Mouse (Mus musculus) CH12.LX (cell line): ENCODE measurements around the gene Gm11232. TPM values are rescaled to one million over a fixed set of nuclear protein-coding genes. Genes with fewer than 3 reads are reported as not detected.

Experiments
- DNase-seq: peaks from one replicate; pipeline ENCODE4 v3.0.0-alpha.2; 2013; ENCODE audit errors: extremely low read depth
- H3K27ac ChIP-seq: 2 replicates; pipeline ENCODE4 v1.5.1; 2012; ENCODE audit warnings: low read depth, mild to moderate bottlenecking, control low read depth, moderate library complexity; ENCODE audit not compliant: insufficient read depth
- H3K27me3 ChIP-seq: replicated peaks from 2 replicates; pipeline ENCODE3; 2012; ENCODE audit warnings: inconsistent platforms
- H3K36me3 ChIP-seq, 2 experiments: replicated peaks in 1 of 2; 2 replicates each; pipeline versions ENCODE3 to v1.6.1; 2012; ENCODE audit warnings: inconsistent platforms in 1 of 2, low read length in 1 of 2, mild to moderate bottlenecking in 1 of 2, mixed read lengths in 1 of 2, moderate library complexity in 1 of 2; ENCODE audit not compliant: control insufficient read depth in 1 of 2, insufficient read depth in 1 of 2
- H3K4me1 ChIP-seq, 2 experiments: 2 replicates each; pipeline ENCODE4 v1.6.1; 2012; ENCODE audit warnings: inconsistent platforms in 1 of 2, moderate library complexity in 1 of 2; ENCODE audit not compliant: insufficient read depth in 2 of 2, control insufficient read depth in 1 of 2
- H3K4me2 ChIP-seq: 2 replicates; pipeline ENCODE4 v1.6.1; 2012; ENCODE audit warnings: low read depth, mild to moderate bottlenecking, control low read depth; ENCODE audit not compliant: poor library complexity, insufficient read depth, severe bottlenecking
- H3K4me3 ChIP-seq, 3 experiments: fragments of 150-350 bp in 1 of 3; sonication (generic) in 1 of 3; replicated peaks in 1 of 3; 2 replicates each; pipeline versions ENCODE3 to v1.5.1; 2011 to 2012; ENCODE audit warnings: low read depth in 2 of 3, low read length in 2 of 3, mild to moderate bottlenecking in 2 of 3, moderate library complexity in 2 of 3, control low read depth in 1 of 3, improper control_type of control experiment in 1 of 3, inconsistent platforms in 1 of 3, mixed read lengths in 1 of 3; ENCODE audit not compliant: poor library complexity in 1 of 3
- H3K79me2 ChIP-seq: replicated peaks from 2 replicates; pipeline ENCODE4 v1.6.1; 2012; ENCODE audit warnings: mild to moderate bottlenecking, moderate library complexity; ENCODE audit not compliant: control insufficient read depth, poor library complexity, insufficient read depth, severe bottlenecking; ENCODE audit errors: extremely low read depth
- H3K9ac ChIP-seq: 2 replicates; pipeline ENCODE4 v1.6.1; 2012; ENCODE audit warnings: low read depth, mild to moderate bottlenecking, control low read depth, moderate library complexity; ENCODE audit not compliant: insufficient read depth
- H3K9me3 ChIP-seq: replicated peaks from 2 replicates; pipeline ENCODE3; 2012; ENCODE audit warnings: low read length, inconsistent platforms, mixed read lengths
- BHLHE40 ChIP-seq: IDR thresholded peaks from 2 replicates; pipeline ENCODE4 v1.6.1; 2011; ENCODE audit warnings: mild to moderate bottlenecking, low read depth, low read length, improper control_type of control experiment
- CHD1 ChIP-seq: IDR thresholded peaks from 2 replicates; pipeline ENCODE4 v1.6.1; 2012; ENCODE audit warnings: low read depth, low read length, improper control_type of control experiment, inconsistent platforms
- CTCF ChIP-seq, 2 experiments: IDR thresholded peaks in 1 of 2; conservative IDR thresholded peaks in 1 of 2; 2 replicates each; pipeline ENCODE4 v1.5.1; 2011 to 2012; ENCODE audit warnings: low read depth in 2 of 2, low read length in 2 of 2, improper control_type of control experiment in 1 of 2, inconsistent platforms in 1 of 2, mild to moderate bottlenecking in 1 of 2, moderate library complexity in 1 of 2
- E2F4 ChIP-seq: IDR thresholded peaks from 2 replicates; pipeline ENCODE4 v1.6.1; 2011; ENCODE audit warnings: low read depth, low read length, improper control_type of control experiment; ENCODE audit not compliant: insufficient replicate concordance
- EP300 ChIP-seq: IDR thresholded peaks from 2 replicates; pipeline ENCODE4 v1.6.1; 2011; ENCODE audit warnings: low read length, improper control_type of control experiment
- HCFC1 ChIP-seq: IDR thresholded peaks from 2 replicates; pipeline ENCODE4 v1.6.1; 2012; ENCODE audit warnings: low read depth, mild to moderate bottlenecking, inconsistent platforms, low read length, improper control_type of control experiment
- IRF4 ChIP-seq: IDR thresholded peaks from 2 replicates; pipeline ENCODE4 v1.6.1; 2014; ENCODE audit warnings: low read depth, mild to moderate bottlenecking, inconsistent platforms, low read length, improper control_type of control experiment
- JUN ChIP-seq: IDR thresholded peaks from 2 replicates; pipeline ENCODE4 v1.6.1; 2011; ENCODE audit warnings: low read depth, mild to moderate bottlenecking, low read length, improper control_type of control experiment, moderate library complexity; ENCODE audit not compliant: insufficient read depth
- JUND ChIP-seq: conservative IDR thresholded peaks from 2 replicates; pipeline ENCODE4 v1.6.1; 2011; ENCODE audit warnings: low read depth, low read length, improper control_type of control experiment
- MAFK ChIP-seq: IDR thresholded peaks from 2 replicates; pipeline ENCODE4 v1.6.1; 2011; ENCODE audit warnings: low read length, improper control_type of control experiment; ENCODE audit not compliant: insufficient replicate concordance
- MAX ChIP-seq: IDR thresholded peaks from 2 replicates; pipeline ENCODE4 v1.6.1; 2011; ENCODE audit warnings: low read length, improper control_type of control experiment
- MAZ ChIP-seq: IDR thresholded peaks from 2 replicates; pipeline ENCODE4 v1.6.1; 2012; ENCODE audit warnings: low read depth, mild to moderate bottlenecking, inconsistent platforms, low read length, improper control_type of control experiment, moderate library complexity
- MXI1 ChIP-seq: IDR thresholded peaks from 2 replicates; pipeline ENCODE4 v1.6.1; 2011; ENCODE audit warnings: mild to moderate bottlenecking, low read depth, low read length, improper control_type of control experiment
- MYC ChIP-seq: IDR thresholded peaks from 2 replicates; pipeline ENCODE4 v1.6.1; 2011; ENCODE audit warnings: low read depth, mild to moderate bottlenecking, improper control_type of control experiment, low read length
- NELFE ChIP-seq: IDR thresholded peaks from 2 replicates; pipeline ENCODE4 v1.6.1; 2011; ENCODE audit warnings: low read depth, low read length, improper control_type of control experiment
- NRF1 ChIP-seq: IDR thresholded peaks from 2 replicates; pipeline ENCODE4 v1.6.1; 2014; ENCODE audit warnings: low read depth, mild to moderate bottlenecking, inconsistent platforms, low read length, improper control_type of control experiment, moderate library complexity
- POLR2A ChIP-seq: IDR thresholded peaks from 2 replicates; pipeline ENCODE4 v1.6.1; 2011; ENCODE audit warnings: low read depth, mild to moderate bottlenecking, improper control_type of control experiment, low read length
- RAD21 ChIP-seq: IDR thresholded peaks from 2 replicates; pipeline ENCODE4 v1.6.1; 2011; ENCODE audit warnings: low read depth, mild to moderate bottlenecking, low read length, improper control_type of control experiment, moderate library complexity
- TBP ChIP-seq: conservative IDR thresholded peaks from 2 replicates; pipeline ENCODE4 v1.6.1; 2011; ENCODE audit warnings: low read depth, low read length, improper control_type of control experiment
- TCF12 ChIP-seq: IDR thresholded peaks from 2 replicates; pipeline ENCODE4 v1.6.1; 2014; ENCODE audit warnings: low read depth, mild to moderate bottlenecking, inconsistent platforms, low read length, improper control_type of control experiment
- ZC3H11A ChIP-seq: IDR thresholded peaks from 2 replicates; pipeline ENCODE4 v1.6.1; 2012; ENCODE audit warnings: low read depth, mild to moderate bottlenecking, inconsistent platforms, low read length, improper control_type of control experiment
- ZNF384 ChIP-seq: IDR thresholded peaks from 2 replicates; pipeline ENCODE4 v1.6.1; 2012; ENCODE audit warnings: low read depth, low read length, improper control_type of control experiment, inconsistent platforms
- dilution Hi-C: fragments of 300-500 bp; cut with MboI; formaldehyde crosslinking; loops from 2 replicates; pipeline ENCODE4 v1.14.3; 2020; ENCODE audit warnings: low sequenced_read_pairs; ENCODE audit not compliant: extremely low pct_unique_long_range_greater_than_20kb, extremely low pct_ligation_motif_present
- in situ Hi-C: fragments of 300-500 bp; cut with MboI; formaldehyde crosslinking; loops from 3 replicates; pipeline ENCODE4 v1.14.3; 2019; ENCODE audit warnings: low sequenced_read_pairs, low pct_ligation_motif_present, low pct_unique_long_range_greater_than_20kb, mixed read lengths
- polyA plus RNA-seq: library from polyadenylated mRNA; unstranded; fragments of >175 nt; gene quantifications from 2 replicates; pipeline ENCODE4 v1.2.1, GENCODE M21; 2012; ENCODE audit warnings: low read depth; ENCODE audit not compliant: insufficient read length
- total RNA-seq, 2 experiments: library from RNA; depleted of rRNA; stranded (reverse); fragments of 300-350 nt in 1 of 2; fragments of >200 nt in 1 of 2; gene quantifications; 2 replicates each; pipeline ENCODE4 v1.2.3; 2012 to 2014

Gene Gm11232
- total RNA-seq (2012; rRNA removed) (not detected in 2 replicates), total RNA-seq (2014; rRNA removed) (not detected in 2 replicates), polyA plus RNA-seq (not detected in 2 replicates)

- Histone ChIP-seq H3K4me3 (no peak within 1 kb of the TSS), H3K9me3 (peaks cover 46% of the 10 kb centered on the region), H3K4me1 (no peaks in the 10 kb centered on the region), H3K79me2 (0 out of 2 replicates have a peak, but pooled peaks cover 3% of the 10 kb centered on the region), H3K9ac (no peak within 1 kb of the TSS), H3K27ac (no peak within 1 kb of the TSS), H3K27me3 (no peaks in the 10 kb centered on the region), H3K36me3 (no peaks in the 10 kb centered on the region), H3K4me2 (no peak within 1 kb of the TSS)
- dilution Hi-C loops = no loop called here
- TF ChIP-seq BHLHE40 (no peak), TBP (no peak), MAX (no peak), RAD21 (no peak), NELFE (no peak), CTCF (conservative IDR thresholded peaks at IDR 0.05 in 1 of 2, IDR thresholded peaks at IDR 0.05 in 1 of 2; ENCODE audit: low read depth in 2 of 2, low read length in 2 of 2) (no peak), CHD1 (no peak), ZNF384 (no peak), POLR2A (no peak)
- no peak for DNase-seq
- in situ Hi-C loops = no loop called here
These were observed at the start of gene Gm11232 for GRCm38 (mm10) chr4:71757865-71758264. Gene Gm11232 (minus strand): TSS chr4:71757965.

- H3K79me2 ChIP-seq = no peaks in the 10 kb centered on the region
- no peak overlapping the region for H3K4me2 ChIP-seq
- no peaks in the 10 kb centered on the region for H3K27me3 ChIP-seq
- TF ChIP-seq TBP = no peak
- TF ChIP-seq TCF12 = no peak
- TF ChIP-seq EP300 = no peak
- TF ChIP-seq JUN = no peak
- TF ChIP-seq E2F4 = no peak
- TF ChIP-seq MXI1 = no peak
- no peak for TF ChIP-seq MAZ
- no peak for TF ChIP-seq HCFC1
- TF ChIP-seq IRF4 = no peak
- no peak for TF ChIP-seq NRF1
- no peak for TF ChIP-seq NELFE
- TF ChIP-seq ZC3H11A = no peak
- TF ChIP-seq MAFK = no peak
- no peak for TF ChIP-seq MYC
- TF ChIP-seq JUND = no peak
- no peak for DNase-seq
- no peak overlapping the region for H3K9ac ChIP-seq
- H3K4me3 ChIP-seq = no peak overlapping the region
- dilution Hi-C loops = no loop called here
- H3K27ac ChIP-seq = no peak overlapping the region
- no peaks in the 10 kb centered on the region for H3K36me3 ChIP-seq
- in situ Hi-C loops = no loop called here
- no peaks in the 10 kb centered on the region for H3K4me1 ChIP-seq
- peaks cover 55% of the 10 kb centered on the region for H3K9me3 ChIP-seq
These were observed 48.3 kb upstream of the Gm11232 start for GRCm38 (mm10) chr4:71805977-71806534.
